Mouse (Mus musculus) adrenal gland, postnatal 25 days (tissue): ENCODE measurements around the gene Cox6a2. TPM values are rescaled to one million over a fixed set of nuclear protein-coding genes. Genes with fewer than 3 reads are reported as not detected.

Experiments used
- DNase-seq: peaks from one replicate; pipeline ENCODE4 v3.0.0; 2021; ENCODE audit warnings: mixed read lengths
- long read RNA-seq: library from polyadenylated mRNA; stranded (forward); transcript quantifications from one replicate; pipeline ENCODE4 v2.0.0, GENCODE M21; 2021
- total RNA-seq: library from RNA; stranded (reverse); gene quantifications from 2 replicates; pipeline ENCODE4 v1.2.3, GENCODE M21; 2021

The Cox6a2 gene
- total RNA-seq = 2.8 and 5.0 TPM in 2 replicates
- long read RNA-seq = 0 reads

DNA sequence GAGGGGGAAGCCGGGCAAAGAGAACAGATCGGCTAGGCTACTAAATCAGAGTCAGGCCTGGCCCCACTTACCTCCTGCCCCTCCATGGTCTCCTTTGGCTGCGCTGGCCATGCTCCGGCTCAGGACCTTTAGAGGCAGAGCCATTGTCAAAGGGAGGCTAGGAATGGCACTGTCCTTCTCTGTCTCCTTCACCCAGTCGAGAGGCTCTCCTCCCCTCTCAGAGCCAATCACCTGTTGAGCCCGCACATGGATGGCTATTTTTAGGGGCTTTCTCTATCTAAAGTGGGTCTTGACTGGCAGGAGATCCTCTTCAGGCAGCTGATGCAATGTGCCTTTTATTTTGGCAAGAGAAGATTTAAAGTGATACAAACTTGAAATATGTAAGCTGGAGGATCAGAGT lies at the start of gene Cox6a2:
Gene Cox6a2 (minus strand): TSS at position 236 of the 400 bp plus-strand sequence.
- no peak for DNase-seq

DNA sequence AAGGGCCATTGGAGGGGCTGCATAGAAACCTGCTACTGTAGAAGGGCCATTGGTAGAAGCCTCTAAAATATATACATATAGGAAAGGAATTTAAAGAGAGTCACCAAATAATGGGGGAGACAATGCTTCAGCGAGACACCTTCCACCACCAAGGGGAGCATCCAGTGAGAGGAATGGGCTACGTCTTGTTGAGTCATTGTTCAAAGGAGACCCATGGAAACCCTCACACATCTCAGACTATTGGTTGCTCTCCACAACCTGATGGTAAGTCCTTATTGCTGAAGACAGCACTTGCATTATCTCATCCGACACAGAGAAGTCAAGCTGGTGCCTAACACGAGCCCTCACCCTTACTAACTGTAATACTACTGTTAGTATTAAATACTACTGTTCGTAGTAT lies 49.6 kb upstream of the Cox6a2 start:
- no peak for DNase-seq

DNA sequence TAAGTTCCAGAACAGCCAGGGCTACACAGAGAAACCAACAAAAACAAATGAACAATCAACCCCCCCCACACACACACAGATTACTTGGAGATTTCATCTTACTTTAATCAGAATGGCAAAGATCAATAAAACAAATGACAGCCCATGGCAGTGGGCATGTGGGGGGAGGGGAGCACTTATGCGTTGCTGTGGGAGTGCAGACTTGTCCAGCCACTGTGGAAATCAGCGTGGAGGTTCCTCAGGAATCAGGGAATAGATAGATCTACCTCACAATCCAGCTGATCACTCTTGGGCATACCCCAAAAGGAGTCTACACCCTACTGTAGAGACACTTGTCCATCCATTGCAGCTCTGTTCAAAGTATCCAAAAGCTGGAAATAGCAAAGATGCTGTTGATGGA lies 48.8 kb upstream of the Cox6a2 start:
- DNase-seq = no peak

DNA sequence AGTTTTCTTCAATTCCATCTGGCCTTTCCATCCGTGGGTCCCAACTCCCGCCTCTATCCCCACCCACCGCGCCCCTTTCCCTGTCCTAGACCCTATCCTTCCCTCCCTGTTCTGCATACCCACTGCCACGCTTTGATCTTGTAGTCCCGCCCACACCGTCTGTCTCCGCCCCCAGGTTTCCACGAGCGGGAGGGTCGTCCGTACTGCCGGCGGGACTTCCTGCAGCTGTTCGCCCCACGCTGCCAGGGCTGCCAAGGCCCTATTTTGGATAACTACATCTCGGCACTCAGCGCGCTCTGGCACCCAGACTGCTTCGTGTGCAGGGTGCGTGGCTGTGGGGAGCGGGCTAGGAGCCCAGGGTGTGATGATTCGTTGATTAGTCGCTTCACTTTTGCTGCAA lies 46.4 kb upstream of the Cox6a2 start:
- no peak for DNase-seq

DNA sequence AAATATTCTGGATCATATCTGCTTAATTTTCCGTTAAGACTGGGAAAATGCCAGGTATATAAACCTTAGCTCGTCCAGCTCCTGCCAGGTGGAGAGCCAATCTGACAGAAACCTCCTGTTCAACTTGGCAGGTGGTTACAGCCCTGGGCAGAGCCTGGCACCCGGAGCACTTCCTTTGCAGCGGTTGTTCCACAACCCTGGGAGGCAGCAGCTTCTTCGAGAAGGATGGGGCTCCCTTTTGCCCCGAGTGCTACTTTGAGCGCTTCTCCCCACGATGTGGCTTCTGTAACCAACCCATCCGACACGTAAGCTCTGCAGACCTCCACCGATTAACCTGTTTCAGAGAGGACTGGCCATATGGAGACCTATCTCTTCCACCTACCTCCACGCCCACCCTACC lies 45.8 kb upstream of the Cox6a2 start:
- no peak for DNase-seq

- no peak for DNase-seq
Measured at GRCm38 (mm10) chr7:128249998-128250397, 43.8 kb upstream of the Cox6a2 start.

DNA sequence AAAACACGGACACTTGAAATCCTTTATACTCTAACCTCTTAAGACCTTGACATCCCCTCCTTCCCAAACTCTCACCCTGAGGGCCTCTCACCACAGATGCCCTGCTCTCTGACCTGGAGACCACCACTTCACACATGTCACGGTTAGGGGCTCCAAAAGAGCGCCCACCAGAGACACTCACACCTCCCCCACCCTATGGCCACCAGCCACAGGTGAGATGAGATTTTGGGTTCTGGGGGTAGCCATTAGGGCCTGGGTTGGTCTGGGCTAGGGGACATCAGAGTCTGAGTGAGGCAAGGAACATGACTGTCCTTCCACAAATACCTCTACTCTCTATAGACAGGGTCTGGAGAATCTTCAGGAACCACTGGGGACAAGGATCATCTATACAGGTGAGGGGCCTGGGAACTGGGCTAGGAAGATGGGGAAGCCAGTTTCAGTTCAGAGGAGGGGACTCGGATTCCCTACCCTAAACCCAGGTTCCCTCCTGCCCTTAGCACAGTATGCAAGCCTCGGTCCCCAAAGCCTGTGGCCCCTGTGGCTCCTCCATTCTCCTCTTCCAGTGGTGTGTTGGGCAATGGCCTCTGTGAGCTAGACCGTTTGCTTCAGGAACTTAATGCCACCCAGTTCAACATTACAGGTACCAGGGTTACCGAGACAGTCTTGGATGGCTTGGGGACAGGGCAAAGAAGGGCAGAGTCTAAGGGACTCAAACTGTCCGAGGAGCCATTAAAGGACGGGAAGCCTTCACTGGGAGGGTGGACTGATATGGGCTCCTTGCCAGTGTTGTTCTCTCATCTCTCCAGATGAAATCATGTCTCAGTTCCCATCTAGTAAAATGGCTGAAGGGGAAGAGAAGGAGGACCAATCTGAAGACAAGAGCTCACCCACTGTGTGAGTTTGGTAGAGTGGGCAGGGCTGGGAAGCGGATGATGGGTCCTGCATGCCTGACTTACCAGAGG lies 42.2 kb upstream of the Cox6a2 start:
- no peak for DNase-seq

GRCm38 (mm10) chr7:128247443-128247842 lies 41.3 kb upstream of the Cox6a2 start:
- peak; percentile 84 for DNase-seq

- peak; percentile 45 for DNase-seq
Measured at GRCm38 (mm10) chr7:128246496-128247391, 40.6 kb upstream of the Cox6a2 start, which contains the start of gene Tgfb1i1. Gene Tgfb1i1, plus strand, starts transcription at chr7:128246812.

DNA sequence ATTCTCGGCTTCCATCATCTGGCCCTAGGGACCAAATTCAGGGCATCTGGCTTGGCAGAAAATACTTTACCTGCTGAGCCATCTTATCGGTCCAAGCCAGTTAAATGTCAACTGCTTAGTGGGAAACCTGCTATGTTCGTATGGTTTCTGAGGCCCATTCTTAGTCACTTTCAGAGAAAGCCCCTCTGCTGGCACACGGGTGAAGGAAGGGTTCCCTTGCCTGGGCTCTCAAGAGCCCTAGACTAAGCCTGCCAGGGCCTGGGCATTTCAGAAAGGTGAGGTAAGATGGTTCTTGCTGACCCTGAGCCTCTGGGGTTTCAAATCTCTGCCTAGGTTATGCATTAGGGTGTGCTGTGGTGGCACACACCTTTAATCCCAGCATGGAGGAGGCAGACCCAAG lies 39.4 kb upstream of the Cox6a2 start:
- DNase-seq = no peak

DNA sequence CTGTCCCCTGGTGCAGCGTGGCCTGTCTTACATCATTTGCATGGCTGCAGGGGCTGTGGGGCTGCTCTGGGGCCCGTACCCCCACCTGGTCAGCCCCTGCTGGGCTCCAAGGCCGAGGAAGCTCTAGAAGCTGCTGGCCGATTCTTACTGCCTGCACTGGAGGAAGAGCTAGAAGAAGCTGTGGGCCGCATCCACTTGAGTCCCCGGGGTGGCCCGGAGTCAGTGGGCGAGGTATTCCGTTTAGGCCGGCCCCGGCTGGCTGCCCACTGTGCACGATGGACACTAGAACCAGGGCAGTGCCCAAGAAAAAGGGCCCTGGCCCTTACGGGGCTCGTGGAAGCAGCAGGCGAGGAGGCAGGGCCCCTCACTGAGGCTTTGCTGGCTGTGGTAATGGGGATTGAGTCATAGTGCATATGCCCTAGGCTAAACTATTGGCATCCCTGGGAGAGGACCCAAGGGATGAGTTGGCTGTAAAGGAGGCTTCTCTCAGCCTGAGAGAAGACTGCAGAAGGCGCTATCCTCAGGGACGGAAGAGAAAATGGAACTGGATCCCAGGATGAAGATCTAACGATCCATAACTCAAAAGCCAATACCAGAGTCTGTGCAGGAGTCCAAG lies 38.3 kb upstream of the Cox6a2 start:
- DNase-seq = no peak

DNA sequence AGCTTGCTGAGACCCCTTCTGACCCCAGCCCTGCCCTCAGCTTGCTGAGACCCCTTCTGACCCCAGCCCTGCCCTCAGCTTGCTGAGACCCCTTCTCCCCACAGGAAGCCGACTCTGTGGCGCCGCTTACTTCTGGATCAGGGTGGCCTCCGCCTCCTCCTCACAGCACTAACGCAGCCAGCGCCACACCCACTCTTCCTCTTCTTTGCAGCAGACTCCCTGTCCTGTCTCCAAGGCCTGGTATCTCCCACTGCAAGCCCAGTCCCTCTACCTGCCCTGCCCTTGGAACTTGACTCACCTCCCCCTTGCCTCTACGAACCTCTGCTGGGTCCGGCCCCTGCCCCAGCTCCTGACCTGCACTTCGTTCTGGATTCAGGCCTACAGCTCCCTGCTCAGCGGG lies 37.7 kb upstream of the Cox6a2 start:
- DNase-seq = no peak

DNA sequence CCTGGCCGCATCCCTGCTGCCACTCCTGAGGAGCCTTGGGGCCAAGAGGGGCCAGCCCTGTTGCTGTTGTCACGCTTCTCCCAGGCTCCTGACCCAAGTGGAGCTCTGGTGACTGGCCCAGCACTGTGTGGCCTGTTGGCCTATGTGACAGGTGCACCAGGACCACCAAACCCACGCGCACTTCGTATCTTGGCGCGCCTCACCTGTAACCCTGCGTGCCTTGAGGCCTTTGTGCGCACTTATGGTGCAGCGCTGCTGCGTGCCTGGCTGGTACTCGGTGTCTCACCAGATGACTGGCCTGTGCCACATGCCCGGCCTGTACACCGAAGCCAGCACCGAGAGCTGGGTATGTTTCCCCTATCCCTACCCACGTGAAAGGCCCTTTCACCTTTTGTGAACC lies 36.1 kb upstream of the Cox6a2 start:
- DNase-seq = no peak

GRCm38 (mm10) chr7:128240131-128240784 lies 34.1 kb upstream of the Cox6a2 start:
- no peak for DNase-seq

DNA sequence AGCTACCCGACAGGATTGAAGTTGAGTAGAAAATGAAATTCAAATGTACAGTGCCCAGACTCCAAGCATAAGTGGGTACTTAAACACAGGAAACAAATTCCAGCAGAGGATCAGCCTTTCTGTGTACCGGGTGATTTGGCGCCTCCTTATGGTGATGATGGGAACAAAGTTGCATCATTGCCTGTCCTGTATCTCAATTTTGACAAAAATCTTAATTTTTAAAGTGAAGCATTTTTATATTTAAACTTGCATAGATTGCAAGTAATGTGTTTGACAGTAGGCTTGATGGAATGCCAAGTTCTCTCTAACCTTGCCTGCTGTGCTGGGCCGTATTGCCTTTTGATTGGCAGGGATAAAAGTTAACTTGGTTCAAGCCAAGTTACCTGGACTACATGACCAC lies 32.8 kb upstream of the Cox6a2 start:
- no peak for DNase-seq

DNA sequence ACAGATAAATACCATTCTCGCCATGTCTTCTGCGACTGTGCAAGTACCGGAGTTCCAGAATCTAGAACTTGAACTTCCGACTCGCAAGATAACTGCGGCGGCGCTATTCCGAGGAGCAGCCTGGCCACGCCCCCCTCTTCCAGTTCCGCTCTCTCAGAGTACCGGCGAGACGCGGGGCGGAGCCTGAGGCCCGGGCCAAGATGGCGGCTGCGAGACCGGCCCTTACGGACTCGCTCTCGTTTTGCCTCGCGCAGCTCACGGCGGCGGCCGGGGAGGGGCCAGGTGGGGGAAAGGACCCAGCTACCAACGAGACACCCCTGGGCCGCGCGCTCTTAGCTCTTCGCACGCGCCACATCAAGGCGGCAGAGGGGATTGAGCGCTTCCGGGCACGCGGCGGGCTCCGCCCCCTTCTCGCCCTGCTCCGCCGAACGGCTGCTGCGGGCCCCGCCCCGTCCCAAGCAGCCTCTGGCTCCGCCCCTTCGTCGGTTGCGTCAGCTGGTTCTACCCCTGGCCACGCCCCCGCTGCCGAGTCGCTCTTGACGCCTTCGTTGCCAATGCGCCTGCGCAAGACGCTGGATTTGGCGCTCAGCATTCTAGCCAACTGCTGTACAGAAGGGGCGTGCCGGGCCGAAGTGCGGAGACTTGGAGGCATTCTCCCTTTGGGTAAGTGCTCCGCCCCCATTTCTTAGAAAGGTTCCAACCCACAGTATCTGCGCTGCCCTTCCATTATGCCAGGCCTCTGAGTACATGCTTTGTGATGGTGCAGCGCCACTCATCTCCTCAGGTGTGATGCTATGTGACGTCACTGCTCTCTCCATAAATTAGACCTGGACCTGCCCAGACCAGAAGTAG lies 32.0 kb upstream of the Cox6a2 start, which contains the start of gene 9130023H24Rik:
Gene 9130023H24Rik (minus strand): TSS at position 105 of the 852 bp plus-strand sequence.
- DNase-seq = peak; percentile 100

DNA sequence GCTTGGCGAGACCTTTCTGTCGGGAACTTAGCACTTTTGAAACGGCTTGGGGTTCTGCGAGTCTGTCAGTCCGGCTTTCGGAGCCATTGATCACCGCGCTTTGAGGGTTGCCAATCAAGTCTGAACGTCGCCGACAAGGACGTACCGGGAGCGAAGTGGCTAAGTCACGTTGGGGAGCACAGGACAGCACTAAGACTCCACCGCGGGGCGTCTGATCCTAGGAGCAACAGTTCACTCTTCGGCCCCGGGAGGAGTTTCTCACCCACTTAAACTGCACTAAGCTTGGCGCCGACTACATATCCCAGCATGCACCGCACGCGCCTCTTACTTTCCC lies 31.4 kb upstream of the Cox6a2 start:
- no peak for DNase-seq

GRCm38 (mm10) chr7:128236856-128237592 lies 30.8 kb upstream of the Cox6a2 start, which contains the start of gene Armc5:
Gene Armc5, plus strand, starts transcription at chr7:128237342.
- peak; percentile 86 for DNase-seq

GRCm38 (mm10) chr7:128236426-128236825 lies 30.2 kb upstream of the Cox6a2 start:
- no peak for DNase-seq

GRCm38 (mm10) chr7:128235481-128235880 lies 29.3 kb upstream of the Cox6a2 start:
- no peak for DNase-seq
